Mouse (Mus musculus): ENCODE data around the gene Rad23b. TPM values are rescaled to one million over a fixed set of nuclear protein-coding genes. Genes with fewer than 3 reads are reported as not detected.
A peak's percentile ranks its signal among the peaks of the same experiment; 100 is the strongest.

Rad23b gene
- polyA plus RNA-seq, 2 experiments: 37.3 to 49.2 TPM

DNA sequence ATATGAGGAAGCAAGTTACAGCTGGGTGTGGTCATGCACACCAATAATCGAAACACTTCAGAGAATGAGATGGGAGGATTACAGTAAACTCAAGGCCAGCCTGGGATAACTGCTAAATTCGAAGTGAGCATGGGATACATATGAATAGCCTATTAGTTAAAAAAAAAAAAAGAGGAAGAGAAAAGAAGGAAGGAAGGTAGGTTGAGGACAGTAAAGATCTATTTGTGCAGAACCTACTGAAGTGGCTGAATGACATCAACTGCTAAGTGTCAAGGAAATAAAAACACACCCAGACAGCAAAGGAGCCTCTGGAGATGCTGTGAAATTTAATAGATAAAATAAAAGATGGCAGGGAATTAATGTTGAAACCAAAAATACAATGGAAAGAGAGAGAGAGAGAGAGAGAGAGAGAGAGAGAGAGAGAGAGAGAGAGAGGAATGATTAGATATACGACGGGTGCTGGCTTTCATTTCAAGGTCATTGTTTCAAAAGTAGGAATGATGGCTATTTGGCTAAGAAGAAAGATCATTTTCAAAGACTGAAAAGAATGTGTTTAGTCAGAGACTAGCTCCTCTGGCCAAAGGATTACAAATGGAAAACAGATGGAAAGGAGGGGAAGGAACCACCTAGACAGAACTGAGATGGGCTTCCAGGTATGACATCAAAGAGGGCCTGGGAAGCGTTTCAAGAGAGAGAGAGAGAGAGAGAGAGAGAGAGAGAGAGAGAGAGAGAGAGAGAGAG lies 14.6 kb upstream of the Rad23b start:
- ATAC-seq (ENCODE audit: insufficient read depth) (no peak), DNase-seq (ENCODE audit: low read depth in 3 of 3, low spot score in 3 of 3) (no peak)
- no peak overlapping the region for H3K4me3 ChIP-seq (ENCODE audit: insufficient read depth in 1 of 2, low read depth in 2 of 2, low read length in 2 of 2)
- TF ChIP-seq CTCF (IDR thresholded peaks at IDR 0.05; ENCODE audit: low read depth) (no peak), EP300 (IDR thresholded peaks at IDR 0.05; ENCODE audit: low read depth) (no peak)
- 44% methylated on average over 5 of the region's 5 CpGs for WGBS (ENCODE audit: insufficient replicate concordance)
- H3K9ac ChIP-seq (replicated peaks): no peak overlapping the region
- no peaks in the 10 kb centered on the region for H3K36me3 ChIP-seq (replicated peaks; ENCODE audit: control insufficient read depth, insufficient read depth, low read depth)
- no peak overlapping the region for H3K27ac ChIP-seq
- no peaks in the 10 kb centered on the region for H3K27me3 ChIP-seq (ENCODE audit: control insufficient read depth, insufficient read depth, low read length)
- H3K9me3 ChIP-seq (ENCODE audit: control insufficient read depth, low read length): no peaks in the 10 kb centered on the region
- peaks cover 5 to 7% of the 10 kb centered on the region in 2 experiments for H3K4me1 ChIP-seq (replicated peaks; ENCODE audit: control insufficient read depth in 2 of 2, insufficient read depth in 2 of 2, low read length in 1 of 2)
- H3K4me2 ChIP-seq (ENCODE audit: low read depth): no peak overlapping the region

DNA sequence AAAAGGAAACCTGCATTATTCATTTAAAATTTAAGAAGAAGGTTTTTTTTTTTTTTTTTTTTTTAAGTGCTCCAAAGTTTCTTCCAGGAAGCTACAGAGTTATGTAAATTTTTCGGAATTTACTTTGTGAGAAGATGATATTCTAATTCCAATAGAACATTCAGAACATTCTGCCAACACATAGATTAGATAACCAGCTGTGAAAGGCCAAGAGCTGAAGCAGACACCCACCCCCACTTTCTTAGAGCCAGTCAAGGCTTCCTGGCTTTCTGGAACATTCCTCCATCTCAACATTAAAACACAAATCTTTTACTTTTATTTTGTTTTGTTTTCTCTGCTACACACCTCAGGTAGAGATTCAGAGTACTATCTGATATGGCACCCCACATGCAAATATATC lies 10.9 kb upstream of the Rad23b start:
- Histone ChIP-seq H3K9me3 (ENCODE audit: control insufficient read depth, low read length) (no peaks in the 10 kb centered on the region), H3K4me1 (replicated peaks; ENCODE audit: control insufficient read depth in 2 of 2, insufficient read depth in 2 of 2, low read length in 1 of 2) (peaks cover 15 to 22% of the 10 kb centered on the region in 2 experiments), H3K27me3 (ENCODE audit: control insufficient read depth, insufficient read depth, low read length) (no peaks in the 10 kb centered on the region), H3K9ac (replicated peaks) (peak overlapping the region; percentile 40; the same call in 1 of the 2 replicates), H3K4me2 (ENCODE audit: low read depth) (no peak overlapping the region), H3K27ac (no peak overlapping the region; the same call in 1 of the 2 replicates), H3K36me3 (replicated peaks; ENCODE audit: control insufficient read depth, insufficient read depth, low read depth) (no peaks in the 10 kb centered on the region), H3K4me3 (ENCODE audit: insufficient read depth in 1 of 2, low read depth in 2 of 2, low read length in 2 of 2) (no peak overlapping the region)
- peak in 1 of 3 experiments; percentile 47 for DNase-seq (ENCODE audit: low read depth in 3 of 3, low spot score in 3 of 3)
- WGBS (ENCODE audit: insufficient replicate concordance): 19% methylated on average over 1 of the region's 1 CpGs
- TF ChIP-seq EP300 (IDR thresholded peaks at IDR 0.05; ENCODE audit: low read depth) (peak; percentile 61), CTCF (IDR thresholded peaks at IDR 0.05; ENCODE audit: low read depth) (no peak)
- peak; percentile 53 for ATAC-seq (ENCODE audit: insufficient read depth)

DNA sequence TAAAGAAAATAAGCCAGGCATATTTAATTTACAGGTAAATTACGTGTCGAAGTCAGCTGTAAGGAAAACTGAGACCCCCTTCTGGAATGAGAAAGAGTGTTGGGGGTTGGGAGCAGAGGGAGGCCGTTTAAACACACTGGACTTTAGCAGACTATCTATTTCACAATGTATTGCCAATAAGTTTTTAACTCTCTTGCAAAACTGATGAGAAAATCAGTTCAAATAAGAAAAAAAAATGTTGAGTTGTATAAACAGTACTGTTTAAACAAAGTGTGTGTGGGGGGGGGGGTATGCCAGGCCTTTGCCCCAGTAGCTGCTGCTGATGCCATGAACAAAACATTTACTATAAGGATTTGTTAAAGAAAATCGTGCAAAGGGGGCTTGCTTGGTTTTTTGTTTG lies 10.5 kb upstream of the Rad23b start:
- Histone ChIP-seq H3K36me3 (replicated peaks; ENCODE audit: control insufficient read depth, insufficient read depth, low read depth) (no peaks in the 10 kb centered on the region), H3K4me3 (ENCODE audit: insufficient read depth in 1 of 2, low read depth in 2 of 2, low read length in 2 of 2) (no peak overlapping the region), H3K27ac (no peak overlapping the region), H3K9me3 (ENCODE audit: control insufficient read depth, low read length) (no peaks in the 10 kb centered on the region), H3K4me2 (ENCODE audit: low read depth) (no peak overlapping the region), H3K27me3 (ENCODE audit: control insufficient read depth, insufficient read depth, low read length) (no peaks in the 10 kb centered on the region), H3K9ac (replicated peaks) (no peak overlapping the region), H3K4me1 (replicated peaks; ENCODE audit: control insufficient read depth in 2 of 2, insufficient read depth in 2 of 2, low read length in 1 of 2) (peaks cover 15 to 22% of the 10 kb centered on the region in 2 experiments)
- TF ChIP-seq CTCF (IDR thresholded peaks at IDR 0.05; ENCODE audit: low read depth): no peak
- no peak for TF ChIP-seq EP300 (IDR thresholded peaks at IDR 0.05; ENCODE audit: low read depth)
- 57% methylated on average over 4 of the region's 4 CpGs for WGBS (ENCODE audit: insufficient replicate concordance)
- DNase-seq (ENCODE audit: low read depth in 3 of 3, low spot score in 3 of 3): no peak
- ATAC-seq (ENCODE audit: insufficient read depth): 0 out of 2 replicates have a peak, but pooled peaks have one; percentile 5

DNA sequence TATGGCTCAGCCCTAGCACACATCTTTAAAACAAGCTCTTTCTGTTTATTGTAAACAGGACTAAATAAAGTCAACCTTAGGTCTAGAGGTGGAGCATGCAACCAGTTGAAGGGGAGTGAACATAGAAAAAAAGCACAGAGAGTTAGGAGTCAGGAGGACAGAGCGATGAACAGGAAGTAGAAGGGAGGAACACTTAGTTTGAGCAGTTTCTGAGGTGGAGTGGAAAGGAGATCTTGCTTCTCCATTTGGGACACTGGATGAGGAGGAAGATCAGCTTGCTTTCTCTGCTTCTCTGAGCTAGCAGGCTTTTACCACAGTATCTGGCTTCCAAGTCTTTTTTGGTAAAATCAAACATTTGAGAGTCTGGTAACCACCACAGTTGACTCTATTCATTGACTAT lies 8.0 kb upstream of the Rad23b start:
- no peak overlapping the region for H3K27ac ChIP-seq
- 71% methylated on average over 1 of the region's 1 CpGs for WGBS (ENCODE audit: insufficient replicate concordance)
- no peak overlapping the region for H3K4me3 ChIP-seq (ENCODE audit: insufficient read depth in 1 of 2, low read depth in 2 of 2, low read length in 2 of 2)
- no peak for TF ChIP-seq CTCF (IDR thresholded peaks at IDR 0.05; ENCODE audit: low read depth)
- H3K9me3 ChIP-seq (ENCODE audit: control insufficient read depth, low read length): no peaks in the 10 kb centered on the region
- H3K27me3 ChIP-seq (ENCODE audit: control insufficient read depth, insufficient read depth, low read length): no peaks in the 10 kb centered on the region
- ATAC-seq (ENCODE audit: insufficient read depth): no peak
- H3K36me3 ChIP-seq (replicated peaks; ENCODE audit: control insufficient read depth, insufficient read depth, low read depth): no peaks in the 10 kb centered on the region
- no peak overlapping the region for H3K9ac ChIP-seq (replicated peaks)
- H3K4me1 ChIP-seq (replicated peaks; ENCODE audit: control insufficient read depth in 2 of 2, insufficient read depth in 2 of 2, low read length in 1 of 2): peaks cover 15 to 22% of the 10 kb centered on the region in 2 experiments
- H3K4me2 ChIP-seq (ENCODE audit: low read depth): no peak overlapping the region; the same call in 1 of the 2 replicates
- no peak for DNase-seq (ENCODE audit: low read depth in 3 of 3, low spot score in 3 of 3)

DNA sequence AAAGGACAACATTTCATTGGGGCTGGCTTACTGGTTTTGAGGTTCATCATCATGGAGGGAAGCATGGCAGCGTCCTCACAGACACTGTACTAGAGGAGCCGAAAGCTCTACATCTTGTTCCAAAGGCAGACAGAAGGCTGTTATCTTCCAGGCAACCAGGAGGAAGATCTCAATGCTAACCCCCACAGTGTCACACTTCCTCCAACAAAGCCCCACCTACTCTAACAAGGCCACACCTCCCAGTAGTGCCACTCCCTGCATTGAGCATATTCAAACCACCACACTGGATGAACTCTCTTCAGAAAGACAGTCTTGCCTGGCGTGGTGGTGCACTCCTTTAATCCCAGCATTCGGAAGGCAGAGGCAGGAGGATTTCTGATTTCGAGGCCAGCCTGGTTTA lies 7.2 kb upstream of the Rad23b start:
- DNase-seq (ENCODE audit: low read depth in 3 of 3, low spot score in 3 of 3) (peak; percentile 51 to 69 (median 53)), ATAC-seq (ENCODE audit: insufficient read depth) (peak; percentile 89)
- Histone ChIP-seq H3K4me3 (ENCODE audit: insufficient read depth in 1 of 2, low read depth in 2 of 2, low read length in 2 of 2) (no peak overlapping the region), H3K4me2 (ENCODE audit: low read depth) (peak overlapping the region; percentile 22), H3K9me3 (ENCODE audit: control insufficient read depth, low read length) (no peaks in the 10 kb centered on the region), H3K36me3 (replicated peaks; ENCODE audit: control insufficient read depth, insufficient read depth, low read depth) (no peaks in the 10 kb centered on the region), H3K4me1 (replicated peaks; ENCODE audit: control insufficient read depth in 2 of 2, insufficient read depth in 2 of 2, low read length in 1 of 2) (peaks cover 15 to 22% of the 10 kb centered on the region in 2 experiments), H3K27ac (peak overlapping the region; percentile 8; the same call in 1 of the 2 replicates), H3K9ac (replicated peaks) (no peak overlapping the region), H3K27me3 (ENCODE audit: control insufficient read depth, insufficient read depth, low read length) (no peaks in the 10 kb centered on the region)
- no peak for TF ChIP-seq CTCF (IDR thresholded peaks at IDR 0.05; ENCODE audit: low read depth)
- TF ChIP-seq EP300 (IDR thresholded peaks at IDR 0.05; ENCODE audit: low read depth): no peak
- 26% methylated on average over 5 of the region's 5 CpGs for WGBS (ENCODE audit: insufficient replicate concordance)
